ENCODE assay signal across 28 mouse cellular contexts in genomic region chr10:102892373-102892772, GRCm38 (mm10).
DNase-seq lines count a peak whose midpoint lies in the region; ATAC-seq and TF ChIP-seq lines count a peak whose summit lies in the region.
"Had no signal": no experiment of that assay in that cellular context is flagged by ENCODE, and none has a peak within 500 bp of the region (broad histone marks: within the 10 kb centered on the region; RNA-seq: fewer than 3 reads in every experiment).

No protein-coding gene starts in this region.

- H3K36me3 ChIP-seq in forebrain, embryonic 15.5 days: no peaks in the 10 kb centered on the region
- H3K36me3 ChIP-seq in forebrain, embryonic 12.5 days (replicated peaks): no peaks in the 10 kb centered on the region
- H3K36me3 ChIP-seq in midbrain, embryonic 11.5 days (ENCODE audit: control insufficient read depth, insufficient read depth, low read length): no peaks in the 10 kb centered on the region
- H3K36me3 ChIP-seq in midbrain, embryonic 16.5 days (ENCODE audit: control insufficient read depth, insufficient read depth, low read length): no peaks in the 10 kb centered on the region
- no peaks in the 10 kb centered on the region for H3K36me3 ChIP-seq in forebrain, postnatal 0 days (ENCODE audit: insufficient read depth)
- H3K36me3 ChIP-seq: embryonic facial prominence, embryonic 10.5 days; embryonic facial prominence, embryonic 13.5 days; heart, embryonic 12.5 days; heart, embryonic 15.5 days; hindbrain, embryonic 10.5 days; hindbrain, embryonic 13.5 days; intestine, embryonic 15.5 days had no signal

- H3K4me2 ChIP-seq in forebrain, embryonic 15.5 days (replicated peaks): no peak overlapping the region
- no peak overlapping the region for H3K4me2 ChIP-seq in forebrain, embryonic 12.5 days
- no peak overlapping the region for H3K4me2 ChIP-seq in midbrain, embryonic 11.5 days
- no peak overlapping the region for H3K4me2 ChIP-seq in midbrain, embryonic 16.5 days (ENCODE audit: low read length)
- H3K4me2 ChIP-seq in forebrain, postnatal 0 days (ENCODE audit: low read depth): no peak overlapping the region
- H3K4me2 ChIP-seq: embryonic facial prominence, embryonic 13.5 days; heart, embryonic 12.5 days; heart, embryonic 15.5 days; hindbrain, embryonic 13.5 days; intestine, embryonic 15.5 days had no signal

- intact Hi-C loops in gastrocnemius, postnatal 36 days (cut with DNase I): no loop called here

- no peaks in the 10 kb centered on the region for H3K27me3 ChIP-seq in forebrain, embryonic 15.5 days
- no peaks in the 10 kb centered on the region for H3K27me3 ChIP-seq in forebrain, embryonic 12.5 days
- no peaks in the 10 kb centered on the region for H3K27me3 ChIP-seq in midbrain, embryonic 11.5 days (ENCODE audit: control insufficient read depth, insufficient read depth, low read length)
- no peaks in the 10 kb centered on the region for H3K27me3 ChIP-seq in midbrain, embryonic 16.5 days (ENCODE audit: control insufficient read depth, insufficient read depth, low read depth, low read length)
- no peaks in the 10 kb centered on the region; the same call in 1 of the 2 replicates for H3K27me3 ChIP-seq in forebrain, postnatal 0 days (ENCODE audit: insufficient read depth, low read length)
- H3K27me3 ChIP-seq: embryonic facial prominence, embryonic 13.5 days; heart, embryonic 12.5 days; heart, embryonic 15.5 days; hindbrain, embryonic 13.5 days; intestine, embryonic 15.5 days had no signal

- no peak overlapping the region for H3K27ac ChIP-seq in forebrain, embryonic 15.5 days (replicated peaks)
- no peak overlapping the region for H3K27ac ChIP-seq in forebrain, embryonic 12.5 days
- no peak overlapping the region for H3K27ac ChIP-seq in midbrain, embryonic 11.5 days (ENCODE audit: low read depth, low read length)
- H3K27ac ChIP-seq in midbrain, embryonic 16.5 days (ENCODE audit: low read length): no peak overlapping the region
- no peak overlapping the region for H3K27ac ChIP-seq in forebrain, postnatal 0 days (ENCODE audit: low read depth, low read length)
- H3K27ac ChIP-seq: embryonic facial prominence, embryonic 10.5 days; embryonic facial prominence, embryonic 13.5 days; gastrocnemius, adult 2 months; heart, embryonic 15.5 days; hindbrain, embryonic 10.5 days; hindbrain, embryonic 13.5 days; intestine, embryonic 15.5 days had no signal

- H3K4me3 ChIP-seq in forebrain, embryonic 15.5 days: no peak overlapping the region
- H3K4me3 ChIP-seq in forebrain, embryonic 12.5 days (replicated peaks): no peak overlapping the region
- H3K4me3 ChIP-seq in midbrain, embryonic 11.5 days (ENCODE audit: low read depth, low read length): no peak overlapping the region
- no peak overlapping the region for H3K4me3 ChIP-seq in midbrain, embryonic 16.5 days (ENCODE audit: low read depth, low read length)
- H3K4me3 ChIP-seq in forebrain, postnatal 0 days (ENCODE audit: low read depth, low read length): no peak overlapping the region
- H3K4me3 ChIP-seq: embryonic facial prominence, embryonic 10.5 days; embryonic facial prominence, embryonic 13.5 days; erythroblast, embryonic 14.5 days; gastrocnemius, adult 2 months; heart, embryonic 12.5 days; heart, embryonic 15.5 days; hindbrain, embryonic 10.5 days; hindbrain, embryonic 13.5 days; intestine, embryonic 15.5 days had no signal

- peaks cover 13% of the 10 kb centered on the region for H3K4me1 ChIP-seq in forebrain, embryonic 15.5 days
- peaks cover 8% of the 10 kb centered on the region for H3K4me1 ChIP-seq in forebrain, embryonic 12.5 days
- no peaks in the 10 kb centered on the region for H3K4me1 ChIP-seq in midbrain, embryonic 11.5 days (ENCODE audit: control insufficient read depth, insufficient read depth, low read length)
- H3K4me1 ChIP-seq in midbrain, embryonic 16.5 days (ENCODE audit: control insufficient read depth, insufficient read depth, low read length): 0 out of 2 replicates have a peak, but pooled peaks cover 4% of the 10 kb centered on the region
- H3K4me1 ChIP-seq in forebrain, postnatal 0 days (ENCODE audit: insufficient read depth): no peaks in the 10 kb centered on the region; the same call in 1 of the 2 replicates
- H3K4me1 ChIP-seq: embryonic facial prominence, embryonic 10.5 days; heart, embryonic 12.5 days; heart, embryonic 15.5 days; hindbrain, embryonic 13.5 days; intestine, embryonic 15.5 days had no signal

- 69% methylated on average over 3 of the region's 3 CpGs for WGBS in forebrain, embryonic 15.5 days
- WGBS in forebrain, embryonic 12.5 days: 88% methylated on average over 3 of the region's 3 CpGs
- 86% methylated on average over 3 of the region's 3 CpGs for WGBS in midbrain, embryonic 11.5 days
- WGBS in midbrain, embryonic 16.5 days: 87% methylated on average over 3 of the region's 3 CpGs
- 66% methylated on average over 3 of the region's 3 CpGs for WGBS in forebrain, postnatal 0 days

- ATAC-seq in forebrain, embryonic 15.5 days (replicated peaks): peak; percentile 80
- ATAC-seq in forebrain, embryonic 12.5 days (ENCODE audit: low FRiP score): no peak
- no peak for ATAC-seq in midbrain, embryonic 11.5 days (ENCODE audit: low FRiP score)
- ATAC-seq in midbrain, embryonic 16.5 days: no peak
- peak; percentile 62; the same call in 1 of the 2 replicates for ATAC-seq in forebrain, postnatal 0 days
- ATAC-seq: CD4-positive, CD25-positive, alpha-beta regulatory T cell, adult 4 months; hindbrain, embryonic 16.5 days; intestine, embryonic 15.5 days had no signal

- no peak overlapping the region for H3K9ac ChIP-seq in forebrain, embryonic 15.5 days (replicated peaks)
- no peak overlapping the region for H3K9ac ChIP-seq in forebrain, embryonic 12.5 days
- no peak overlapping the region for H3K9ac ChIP-seq in midbrain, embryonic 11.5 days (ENCODE audit: low read length)
- no peak overlapping the region for H3K9ac ChIP-seq in midbrain, embryonic 16.5 days (ENCODE audit: low read depth, low read length)
- H3K9ac ChIP-seq in forebrain, postnatal 0 days: no peak overlapping the region
- H3K9ac ChIP-seq: embryonic facial prominence, embryonic 13.5 days; heart, embryonic 12.5 days; heart, embryonic 15.5 days; hindbrain, embryonic 13.5 days; intestine, embryonic 15.5 days had no signal

- no peak for TF ChIP-seq CTCF in forebrain, postnatal 0 days (IDR thresholded peaks at IDR 0.05; ENCODE audit: low read depth)

- no peaks in the 10 kb centered on the region for H3K9me3 ChIP-seq in forebrain, embryonic 15.5 days
- no peaks in the 10 kb centered on the region for H3K9me3 ChIP-seq in forebrain, embryonic 12.5 days
- H3K9me3 ChIP-seq in midbrain, embryonic 11.5 days (ENCODE audit: control insufficient read depth, low read length): no peaks in the 10 kb centered on the region
- no peaks in the 10 kb centered on the region for H3K9me3 ChIP-seq in midbrain, embryonic 16.5 days (replicated peaks; ENCODE audit: control insufficient read depth, low read length, poor library complexity, severe bottlenecking)
- no peaks in the 10 kb centered on the region for H3K9me3 ChIP-seq in forebrain, postnatal 0 days (ENCODE audit: low read length)
- H3K9me3 ChIP-seq: embryonic facial prominence, embryonic 10.5 days; embryonic facial prominence, embryonic 13.5 days; heart, embryonic 12.5 days; heart, embryonic 15.5 days; hindbrain, embryonic 10.5 days; hindbrain, embryonic 13.5 days; intestine, embryonic 15.5 days had no signal

- DNase-seq in midbrain, embryonic 11.5 days (ENCODE audit: low spot score, missing footprints): peak; percentile 59
- DNase-seq in forebrain, postnatal 0 days: no peak
- no peak for DNase-seq in gastrocnemius, postnatal 36 days
- DNase-seq: adrenal gland, adult 2 months; adrenal gland, postnatal 14 days; cerebellum, adult 11-12 months; cerebellum, adult 8-10 months; cerebellum, postnatal 10 days; cerebellum, postnatal 36 days; embryo, embryonic 11 days; gastrocnemius, adult 2 months; gastrocnemius, postnatal 14 days; heart, adult 18-20 months; heart, postnatal 10 days; heart, postnatal 36 days had no signal

Comparison
In these comparisons a context has a peak if more than half of its experiments do, and no peak if none do; other contexts are left out.
1. ATAC-seq: peak in forebrain, embryonic 15.5 days (single experiment) and forebrain, postnatal 0 days (single experiment); none in forebrain, embryonic 12.5 days (single experiment), midbrain, embryonic 11.5 days (single experiment) and midbrain, embryonic 16.5 days (single experiment).